Mouse (Mus musculus) liver, embryonic 12.5 days (tissue): Measurements from ENCODE around the gene Bcar1. TPM values are rescaled to one million over a fixed set of nuclear protein-coding genes. Genes with fewer than 3 reads are reported as not detected.

Source experiments
- ATAC-seq: fragments of 200-750 bp; cut with Nextera tagmentation; 2 replicates; pipeline ENCODE4 v1.8.0; 2017; ENCODE audit warnings: moderate number of reproducible peaks, mild to moderate bottlenecking, moderate library complexity
- H3K27ac ChIP-seq: fragments of 300-500 bp; sonication (generic); 2 replicates; pipeline ENCODE4 v1.5.1; 2016; ENCODE audit warnings: mild to moderate bottlenecking
- H3K27me3 ChIP-seq: fragments of 300-500 bp; sonication (generic); replicated peaks from 2 replicates; pipeline ENCODE4 v1.6.1; 2016; ENCODE audit warnings: mild to moderate bottlenecking, moderate library complexity
- H3K36me3 ChIP-seq: fragments of 300-500 bp; sonication (generic); 2 replicates; pipeline ENCODE4 v1.6.1; 2016; ENCODE audit warnings: mild to moderate bottlenecking, moderate library complexity
- H3K4me1 ChIP-seq: fragments of 300-500 bp; sonication (generic); 2 replicates; pipeline ENCODE4 v1.6.1; 2016
- H3K4me2 ChIP-seq: fragments of 300-500 bp; sonication (generic); 2 replicates; pipeline ENCODE4 v1.6.1; 2016; ENCODE audit warnings: mild to moderate bottlenecking, moderate library complexity
- H3K4me3 ChIP-seq: fragments of 300-500 bp; sonication (generic); 2 replicates; pipeline ENCODE4 v1.5.1; 2016; ENCODE audit warnings: mild to moderate bottlenecking, moderate library complexity
- H3K9ac ChIP-seq: fragments of 300-500 bp; sonication (generic); 2 replicates; pipeline ENCODE4 v1.6.1; 2016; ENCODE audit warnings: mild to moderate bottlenecking, moderate library complexity
- H3K9me3 ChIP-seq: fragments of 300-500 bp; sonication (generic); replicated peaks from 2 replicates; pipeline ENCODE4 v1.6.1; 2016; ENCODE audit warnings: mild to moderate bottlenecking, moderate library complexity
- WGBS: fragments of 180-500 bp; shearing (Covaris S2); methylation state at CpG from one replicate; pipeline ENCODE4 v1.1.7; 2016; ENCODE audit not compliant: insufficient replicate concordance; 5-methylcytosine and 5-hydroxymethylcytosine counted together
- polyA plus RNA-seq: library from polyadenylated mRNA; unstranded; fragments of >200 nt; fragmentation: Nextera tagmentation; extraction: Ambion mirVana; gene quantifications from 2 replicates; pipeline ENCODE4 v1.2.1, GENCODE M21; 2016

Gene Bcar1
- polyA plus RNA-seq, 1 experiment from 2014 or later, result 9.5 TPM

- Histone ChIP-seq H3K4me3 (no peak overlapping the region), H3K27me3 (no peaks in the 10 kb centered on the region), H3K9ac (no peak overlapping the region), H3K4me1 (peaks cover 10% of the 10 kb centered on the region), H3K27ac (peak overlapping the region; percentile 12; the same call in 1 of the 2 replicates), H3K9me3 (no peaks in the 10 kb centered on the region), H3K36me3 (peaks cover 70% of the 10 kb centered on the region), H3K4me2 (no peak overlapping the region)
- ATAC-seq, result peak; percentile 59
- WGBS, result 73% methylated on average over 7 of the region's 7 CpGs
Measured at GRCm38 (mm10) chr8:111779690-111780089, 36.1 kb upstream of the Bcar1 start.

DNA sequence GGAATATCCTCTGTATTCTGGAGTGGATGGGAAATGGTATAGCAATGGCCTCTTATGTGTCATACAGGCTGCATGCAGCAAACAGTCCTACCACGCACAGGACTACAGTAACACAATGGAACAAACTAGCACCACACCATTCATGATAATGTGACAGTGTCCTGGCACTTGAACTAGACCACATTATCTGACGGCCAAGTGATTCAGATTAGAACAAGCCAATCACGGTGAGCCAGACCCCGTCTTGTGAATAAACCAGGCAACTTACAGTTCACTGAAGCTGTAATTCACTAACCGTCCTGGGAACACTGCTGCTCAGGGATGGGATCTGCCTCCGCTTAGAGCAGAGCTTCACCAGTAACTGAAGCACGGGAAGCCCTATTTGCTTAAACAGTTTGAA, 35.2 kb upstream of the Bcar1 start:
- Histone ChIP-seq H3K27ac (no peak overlapping the region), H3K4me2 (no peak overlapping the region), H3K9ac (no peak overlapping the region), H3K27me3 (no peaks in the 10 kb centered on the region), H3K36me3 (peaks cover 70% of the 10 kb centered on the region), H3K4me1 (peaks cover 19% of the 10 kb centered on the region), H3K4me3 (no peak overlapping the region), H3K9me3 (no peaks in the 10 kb centered on the region)
- WGBS, result 77% methylated on average over 7 of the region's 7 CpGs
- no peak for ATAC-seq

DNA sequence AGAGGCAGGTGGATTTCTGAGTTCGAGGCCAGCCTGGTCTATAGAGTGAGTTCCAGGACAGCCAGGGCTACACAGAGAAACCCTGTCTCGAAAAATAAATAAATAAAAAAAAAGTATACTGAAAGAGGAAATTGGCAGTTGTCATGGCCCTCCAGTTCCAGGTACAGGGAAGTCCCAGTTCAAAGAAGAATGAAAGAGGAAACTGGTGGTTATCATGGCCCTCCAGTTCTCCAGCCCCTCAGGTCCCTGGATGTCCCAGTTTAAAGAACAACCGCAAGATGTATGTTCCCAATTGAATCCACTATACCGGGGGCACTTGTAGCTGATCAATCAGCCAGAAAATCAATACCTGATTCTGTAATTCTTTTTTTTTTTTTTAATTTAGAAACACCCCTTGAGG, 32.9 kb upstream of the Bcar1 start:
- peaks cover 77% of the 10 kb centered on the region for H3K36me3 ChIP-seq
- H3K27ac ChIP-seq, result no peak overlapping the region
- no peak overlapping the region for H3K4me2 ChIP-seq
- no peak overlapping the region for H3K9ac ChIP-seq
- WGBS, result 66% methylated on average over 4 of the region's 4 CpGs
- peaks cover 26% of the 10 kb centered on the region for H3K4me1 ChIP-seq
- H3K4me3 ChIP-seq, result no peak overlapping the region
- no peak for ATAC-seq
- no peaks in the 10 kb centered on the region for H3K9me3 ChIP-seq
- no peaks in the 10 kb centered on the region for H3K27me3 ChIP-seq

GRCm38 (mm10) chr8:111775766-111776165, 32.2 kb upstream of the Bcar1 start:
- peaks cover 84% of the 10 kb centered on the region for H3K36me3 ChIP-seq
- WGBS, result 85% methylated on average over 6 of the region's 6 CpGs
- no peaks in the 10 kb centered on the region for H3K27me3 ChIP-seq
- no peak overlapping the region for H3K9ac ChIP-seq
- no peak overlapping the region for H3K4me2 ChIP-seq
- peaks cover 26% of the 10 kb centered on the region for H3K4me1 ChIP-seq
- H3K27ac ChIP-seq, result no peak overlapping the region
- H3K4me3 ChIP-seq, result no peak overlapping the region
- H3K9me3 ChIP-seq, result no peaks in the 10 kb centered on the region
- no peak for ATAC-seq

- WGBS, result 82% methylated on average over 5 of the region's 5 CpGs
- no peak overlapping the region for H3K9ac ChIP-seq
- ATAC-seq, result no peak
- H3K27ac ChIP-seq, result no peak overlapping the region
- no peaks in the 10 kb centered on the region for H3K27me3 ChIP-seq
- H3K9me3 ChIP-seq, result no peaks in the 10 kb centered on the region
- no peak overlapping the region for H3K4me3 ChIP-seq
- no peak overlapping the region for H3K4me2 ChIP-seq
- peaks cover 79% of the 10 kb centered on the region for H3K36me3 ChIP-seq
- H3K4me1 ChIP-seq, result peaks cover 28% of the 10 kb centered on the region
Measured at GRCm38 (mm10) chr8:111773476-111773875, 29.9 kb upstream of the Bcar1 start.

DNA sequence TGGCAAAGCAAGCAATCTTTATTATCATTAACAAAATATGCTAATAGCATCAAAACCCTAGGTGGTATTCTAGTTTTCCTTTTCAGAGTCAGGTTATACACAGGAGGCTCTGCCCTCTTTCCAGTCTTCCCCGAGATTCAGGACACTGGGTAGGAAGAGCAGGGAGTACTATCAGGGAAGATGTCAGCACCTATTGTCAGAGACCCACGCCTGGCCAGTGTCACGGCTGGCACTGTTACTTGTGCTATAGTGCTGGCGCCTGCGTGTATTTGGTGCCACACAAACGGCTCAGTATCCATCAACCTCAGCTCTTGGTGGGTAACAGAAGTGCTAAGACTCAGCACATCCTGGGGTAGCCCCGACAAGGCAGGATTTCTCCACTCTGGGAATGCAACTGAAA, 29.4 kb upstream of the Bcar1 start:
- Histone ChIP-seq H3K27ac (no peak overlapping the region), H3K9me3 (no peaks in the 10 kb centered on the region), H3K36me3 (peaks cover 82% of the 10 kb centered on the region), H3K4me1 (peaks cover 28% of the 10 kb centered on the region), H3K27me3 (no peaks in the 10 kb centered on the region), H3K4me3 (no peak overlapping the region), H3K9ac (no peak overlapping the region), H3K4me2 (no peak overlapping the region)
- 80% methylated on average over 7 of the region's 7 CpGs for WGBS
- ATAC-seq, result no peak

DNA sequence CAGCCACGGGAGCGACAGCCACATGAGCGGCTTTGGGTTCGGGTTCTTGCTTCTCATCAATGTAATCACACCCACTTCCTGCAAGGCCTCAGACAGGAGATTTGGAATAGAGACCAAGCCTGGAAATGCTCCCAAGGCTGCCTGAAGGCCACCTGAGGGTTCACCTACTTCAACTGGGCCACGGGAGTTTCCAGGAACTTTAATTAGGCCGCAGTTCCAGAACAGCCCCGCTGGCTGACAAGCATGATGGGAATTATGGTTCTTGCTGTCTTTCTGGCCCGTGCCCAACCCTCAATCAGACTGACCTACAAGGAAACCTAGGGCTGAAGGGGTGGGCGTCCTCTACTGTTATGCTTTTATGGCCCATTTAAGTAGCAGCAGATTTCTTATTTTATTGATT, 28.5 kb upstream of the Bcar1 start:
- Histone ChIP-seq H3K27ac (no peak overlapping the region), H3K4me3 (no peak overlapping the region), H3K27me3 (no peaks in the 10 kb centered on the region), H3K9me3 (no peaks in the 10 kb centered on the region), H3K4me1 (peaks cover 28% of the 10 kb centered on the region), H3K36me3 (peaks cover 85% of the 10 kb centered on the region), H3K4me2 (no peak overlapping the region), H3K9ac (no peak overlapping the region)
- ATAC-seq, result no peak
- 85% methylated on average over 9 of the region's 9 CpGs for WGBS

- H3K9me3 ChIP-seq, result no peaks in the 10 kb centered on the region
- H3K27me3 ChIP-seq, result no peaks in the 10 kb centered on the region
- H3K27ac ChIP-seq, result no peak overlapping the region
- no peak overlapping the region for H3K4me2 ChIP-seq
- H3K9ac ChIP-seq, result no peak overlapping the region
- H3K36me3 ChIP-seq, result peaks cover 85% of the 10 kb centered on the region
- 86% methylated on average over 6 of the region's 6 CpGs for WGBS
- H3K4me3 ChIP-seq, result no peak overlapping the region
- no peak for ATAC-seq
- H3K4me1 ChIP-seq, result peaks cover 28% of the 10 kb centered on the region
Measured at GRCm38 (mm10) chr8:111771625-111772020, 28.0 kb upstream of the Bcar1 start.

DNA sequence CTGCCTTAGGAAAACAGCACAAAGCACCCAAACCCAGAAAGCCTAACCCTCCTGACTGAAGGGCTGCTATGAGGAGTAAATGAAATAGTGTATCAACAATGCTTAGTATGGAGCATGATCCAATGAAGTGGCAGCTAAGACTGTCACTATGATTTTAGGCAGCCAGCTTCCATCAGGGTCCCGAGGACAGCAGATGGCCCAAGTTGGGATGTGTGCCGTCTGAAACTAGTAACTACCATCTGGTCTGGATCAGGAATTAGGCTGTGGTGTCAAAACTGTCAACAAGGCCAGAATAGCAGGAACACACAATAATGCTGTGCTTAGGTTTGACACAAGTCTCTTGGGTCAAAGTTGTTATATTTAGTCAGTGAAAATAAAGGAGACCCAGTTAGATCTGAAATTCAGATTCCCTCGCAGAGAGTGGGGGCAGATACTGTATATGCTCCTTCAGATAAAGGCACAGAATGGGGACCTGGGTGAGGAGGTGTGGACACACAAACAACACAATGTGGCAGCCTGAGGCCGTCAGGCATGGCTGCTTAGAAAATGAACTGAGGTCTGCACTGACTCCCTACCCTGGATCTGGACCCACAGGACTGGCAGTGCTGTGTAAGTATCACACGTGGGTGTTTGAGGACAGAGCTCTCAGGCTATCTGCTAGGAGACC, 27.5 kb upstream of the Bcar1 start:
- Histone ChIP-seq H3K27ac (no peak overlapping the region), H3K4me1 (peaks cover 28% of the 10 kb centered on the region), H3K27me3 (no peaks in the 10 kb centered on the region), H3K9me3 (no peaks in the 10 kb centered on the region), H3K4me3 (no peak overlapping the region), H3K9ac (no peak overlapping the region), H3K4me2 (no peak overlapping the region), H3K36me3 (peaks cover 87% of the 10 kb centered on the region)
- WGBS, result 68% methylated on average over 5 of the region's 5 CpGs
- no peak for ATAC-seq

DNA sequence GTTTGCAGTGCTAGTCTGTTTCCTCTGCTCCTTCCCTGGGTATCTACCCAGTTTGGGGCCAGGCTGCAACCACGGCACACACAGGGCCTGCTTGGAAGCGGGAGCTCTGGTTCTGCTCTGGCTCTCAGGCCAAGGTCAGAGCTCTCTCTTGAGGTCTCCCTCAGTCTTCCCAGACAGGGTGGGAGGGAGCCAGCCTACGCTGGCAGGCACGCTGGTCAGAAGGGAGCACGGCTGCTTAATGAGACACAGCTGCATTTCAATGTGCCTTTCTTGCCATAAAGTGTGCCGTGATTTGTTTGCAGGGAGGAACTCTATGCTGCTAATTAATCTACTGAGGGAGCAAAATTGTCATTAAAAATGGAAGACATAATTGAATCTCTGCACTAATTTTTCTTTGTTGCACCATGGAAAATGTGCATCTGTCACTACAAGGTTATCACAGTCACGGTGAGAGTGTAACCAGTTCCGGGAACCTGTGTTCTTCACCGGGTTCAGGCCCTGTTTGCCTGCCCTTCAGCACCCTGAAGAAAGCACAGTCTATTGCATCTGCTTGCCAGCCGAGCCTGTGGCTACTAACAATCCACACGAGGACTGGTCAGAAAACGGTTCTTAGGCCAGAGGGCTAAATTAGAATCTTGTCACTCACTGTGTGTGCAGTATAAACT, 26.3 kb upstream of the Bcar1 start:
- peaks cover 27% of the 10 kb centered on the region for H3K4me1 ChIP-seq
- H3K27me3 ChIP-seq, result no peaks in the 10 kb centered on the region
- ATAC-seq, result no peak
- no peak overlapping the region for H3K4me2 ChIP-seq
- WGBS, result 77% methylated on average over 12 of the region's 12 CpGs
- no peak overlapping the region for H3K27ac ChIP-seq
- no peak overlapping the region for H3K4me3 ChIP-seq
- H3K9ac ChIP-seq, result no peak overlapping the region
- no peaks in the 10 kb centered on the region for H3K9me3 ChIP-seq
- peaks cover 89% of the 10 kb centered on the region for H3K36me3 ChIP-seq

GRCm38 (mm10) chr8:111769296-111769695, 25.7 kb upstream of the Bcar1 start:
- WGBS, result 63% methylated on average over 15 of the region's 15 CpGs
- no peak overlapping the region for H3K4me3 ChIP-seq
- H3K9ac ChIP-seq, result no peak overlapping the region
- no peaks in the 10 kb centered on the region for H3K9me3 ChIP-seq
- peaks cover 21% of the 10 kb centered on the region for H3K4me1 ChIP-seq
- peaks cover 83% of the 10 kb centered on the region for H3K36me3 ChIP-seq
- no peaks in the 10 kb centered on the region for H3K27me3 ChIP-seq
- no peak overlapping the region for H3K4me2 ChIP-seq
- ATAC-seq, result no peak
- no peak overlapping the region for H3K27ac ChIP-seq

DNA sequence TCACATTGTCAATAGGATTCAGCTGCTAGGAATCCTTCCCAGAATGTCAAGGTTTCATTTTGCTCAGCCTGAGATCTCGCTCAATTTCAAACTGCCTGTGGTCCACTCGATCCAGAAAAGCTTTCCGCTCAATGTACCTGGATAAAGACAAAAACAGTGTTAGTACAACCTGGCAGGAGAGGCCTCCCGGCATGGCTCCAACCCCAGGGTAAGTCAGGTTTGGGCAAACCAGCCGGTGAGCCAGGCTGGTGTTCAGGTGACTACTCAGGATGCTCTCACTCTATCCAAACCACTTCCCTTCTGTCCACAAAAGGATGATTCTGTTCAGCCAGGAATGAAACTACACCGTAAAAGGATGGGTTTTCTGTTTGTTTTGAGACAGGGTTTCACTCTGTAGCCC, 25.0 kb upstream of the Bcar1 start:
- Histone ChIP-seq H3K9ac (no peak overlapping the region), H3K27ac (no peak overlapping the region), H3K4me2 (no peak overlapping the region), H3K27me3 (no peaks in the 10 kb centered on the region), H3K4me3 (no peak overlapping the region), H3K4me1 (peaks cover 14% of the 10 kb centered on the region), H3K9me3 (no peaks in the 10 kb centered on the region), H3K36me3 (peaks cover 77% of the 10 kb centered on the region)
- ATAC-seq, result no peak
- 78% methylated on average over 6 of the region's 6 CpGs for WGBS
